Comparison of ENCODE assay signal across 8 mouse cellular contexts in genomic region chr5:92506733-92507132, GRCm38 (mm10). TPM values are rescaled to one million over a fixed set of nuclear protein-coding genes. Genes with fewer than 3 reads are reported as not detected.
DNase-seq lines count a peak whose midpoint lies in the region; ATAC-seq and TF ChIP-seq lines count a peak whose summit lies in the region.

Gene Scarb2, minus strand, starts transcription at chr5:92506833.

- no peak for DNase-seq in lung, embryonic 14.5 days
- no peak for DNase-seq in lung, postnatal 25 days (ENCODE audit: low spot score)
- no peak for DNase-seq in heart, postnatal 0 days (ENCODE audit: low spot score)
- no peak for DNase-seq in limb, embryonic 11.5 days (ENCODE audit: low spot score)
- no peak for DNase-seq in ovary, postnatal 10 days (ENCODE audit: low spot score)
- no peak for DNase-seq in spleen, adult 12 weeks (ENCODE audit: low spot score)

- H3K36me3 ChIP-seq in lung, embryonic 14.5 days (ENCODE audit: insufficient read depth): no peaks in the 10 kb centered on the region
- no peaks in the 10 kb centered on the region for H3K36me3 ChIP-seq in embryonic facial prominence, embryonic 12.5 days
- no peaks in the 10 kb centered on the region for H3K36me3 ChIP-seq in heart, postnatal 0 days (replicated peaks; ENCODE audit: control insufficient read depth, insufficient read depth, low read length)
- H3K36me3 ChIP-seq in limb, embryonic 11.5 days (ENCODE audit: control insufficient read depth, insufficient read depth, low read length): no peaks in the 10 kb centered on the region

- H3K4me3 ChIP-seq in lung, embryonic 14.5 days (ENCODE audit: low read depth, low read length): peak within 1 kb of the TSS; percentile 88
- peak within 1 kb of the TSS; percentile 67 for H3K4me3 ChIP-seq in embryonic facial prominence, embryonic 12.5 days
- H3K4me3 ChIP-seq in heart, postnatal 0 days (ENCODE audit: low read depth, low read length): peak within 1 kb of the TSS; percentile 95
- peak within 1 kb of the TSS; percentile 69 for H3K4me3 ChIP-seq in limb, embryonic 11.5 days (ENCODE audit: low read depth, low read length)

- TF ChIP-seq CTCF in lung, embryonic 14.5 days (IDR thresholded peaks at IDR 0.05; ENCODE audit: low read depth): no peak
- TF ChIP-seq CTCF in heart, postnatal 0 days (IDR thresholded peaks at IDR 0.05; ENCODE audit: low read depth): no peak

- peak within 1 kb of the TSS; percentile 23 for H3K9ac ChIP-seq in lung, embryonic 14.5 days
- peak within 1 kb of the TSS; percentile 50 for H3K9ac ChIP-seq in embryonic facial prominence, embryonic 12.5 days
- H3K9ac ChIP-seq in heart, postnatal 0 days (replicated peaks; ENCODE audit: low read depth, low read length): peak within 1 kb of the TSS; percentile 98; the same call in 1 of the 2 replicates
- peak within 1 kb of the TSS; percentile 56 for H3K9ac ChIP-seq in limb, embryonic 11.5 days (ENCODE audit: low read length)

- ATAC-seq in lung, embryonic 14.5 days (ENCODE audit: insufficient read depth): no peak
- no peak for ATAC-seq in embryonic facial prominence, embryonic 12.5 days (ENCODE audit: insufficient number of reproducible peaks, insufficient read depth, low FRiP score, low TSS enrichment)
- no peak for ATAC-seq in heart, postnatal 0 days (ENCODE audit: insufficient read depth, low read depth)
- no peak for ATAC-seq in limb, embryonic 11.5 days (ENCODE audit: insufficient number of reproducible peaks, low FRiP score, low TSS enrichment, low read depth)
- ATAC-seq in neutrophil, adult 5-6 weeks (ENCODE audit: extremely low read depth, insufficient number of reproducible peaks, low FRiP score, poor library complexity, severe bottlenecking): no peak

- H3K4me1 ChIP-seq in lung, embryonic 14.5 days (ENCODE audit: insufficient read depth): peaks cover 6% of the 10 kb centered on the region
- H3K4me1 ChIP-seq in embryonic facial prominence, embryonic 12.5 days: peaks cover 12% of the 10 kb centered on the region
- H3K4me1 ChIP-seq in heart, postnatal 0 days (ENCODE audit: control insufficient read depth, insufficient read depth): peaks cover 20% of the 10 kb centered on the region
- H3K4me1 ChIP-seq in limb, embryonic 11.5 days (ENCODE audit: control insufficient read depth, insufficient read depth, low read length): 0 out of 2 replicates have a peak, but pooled peaks cover 7% of the 10 kb centered on the region

- no peaks in the 10 kb centered on the region for H3K9me3 ChIP-seq in lung, embryonic 14.5 days (ENCODE audit: low read depth, low read length)
- no peaks in the 10 kb centered on the region for H3K9me3 ChIP-seq in embryonic facial prominence, embryonic 12.5 days
- H3K9me3 ChIP-seq in heart, postnatal 0 days (replicated peaks; ENCODE audit: control insufficient read depth, low read length): no peaks in the 10 kb centered on the region
- H3K9me3 ChIP-seq in limb, embryonic 11.5 days (ENCODE audit: control insufficient read depth, low read length): no peaks in the 10 kb centered on the region

- H3K4me2 ChIP-seq in lung, embryonic 14.5 days: peak within 1 kb of the TSS; percentile 78
- H3K4me2 ChIP-seq in embryonic facial prominence, embryonic 12.5 days (replicated peaks): peak within 1 kb of the TSS; percentile 85
- H3K4me2 ChIP-seq in heart, postnatal 0 days (ENCODE audit: low read depth, low read length): peak within 1 kb of the TSS; percentile 80
- peak within 1 kb of the TSS; percentile 77 for H3K4me2 ChIP-seq in limb, embryonic 11.5 days (ENCODE audit: low read depth, severe bottlenecking)

- no peak for TF ChIP-seq EP300 in heart, postnatal 0 days (IDR thresholded peaks at IDR 0.05; ENCODE audit: low read depth)

- H3K27ac ChIP-seq in lung, embryonic 14.5 days (ENCODE audit: low read depth): peak within 1 kb of the TSS; percentile 98
- H3K27ac ChIP-seq in embryonic facial prominence, embryonic 12.5 days: peak within 1 kb of the TSS; percentile 92
- peak within 1 kb of the TSS; percentile 100 for H3K27ac ChIP-seq in heart, postnatal 0 days (ENCODE audit: low read depth)
- H3K27ac ChIP-seq in limb, embryonic 11.5 days (replicated peaks; ENCODE audit: low read depth, low read length): no peak within 1 kb of the TSS

- no peaks in the 10 kb centered on the region for H3K27me3 ChIP-seq in lung, embryonic 14.5 days (ENCODE audit: insufficient read depth, low read length)
- no peaks in the 10 kb centered on the region for H3K27me3 ChIP-seq in embryonic facial prominence, embryonic 12.5 days
- H3K27me3 ChIP-seq in heart, postnatal 0 days (ENCODE audit: control insufficient read depth, insufficient read depth, low read length): no peaks in the 10 kb centered on the region
- no peaks in the 10 kb centered on the region for H3K27me3 ChIP-seq in limb, embryonic 11.5 days (ENCODE audit: control insufficient read depth, insufficient read depth, low read length)

RNA-seq across cellular contexts. Expression of gene Scarb2, which starts in this region (rescaled TPM):
- 9.5 and 10.7 TPM in 2 replicates for polyA plus RNA-seq in lung, embryonic 14.5 days (2014; fragmentation: Nextera tagmentation; extraction: Ambion mirVana)
- 8.2 and 9.3 TPM in 2 replicates for polyA plus RNA-seq in embryonic facial prominence, embryonic 12.5 days (2016; fragmentation: Nextera tagmentation; extraction: Ambion mirVana)
- 121 and 148 TPM in 2 replicates for total RNA-seq in heart, postnatal 0 days (2014; rRNA removed; ENCODE audit: low replicate concordance)
- polyA plus RNA-seq in heart, postnatal 0 days (2015; fragmentation: Nextera tagmentation; extraction: Ambion mirVana): 26.0 and 28.9 TPM in 2 replicates
- polyA plus RNA-seq in limb, embryonic 11.5 days (2014; fragmentation: Nextera tagmentation; extraction: Ambion mirVana): 6.3 and 7.0 TPM in 2 replicates
- 63.6 and 64.9 TPM in 2 replicates for total RNA-seq in neutrophil, adult 5-6 weeks (2017)

Comparison
In these comparisons a context has a peak if more than half of its experiments do, and no peak if none do; other contexts are left out.
1. H3K9ac ChIP-seq: peak in every context shown above with its lines; median percentile 98 in heart, postnatal 0 days; 56 in limb, embryonic 11.5 days; 50 in embryonic facial prominence, embryonic 12.5 days; 23 in lung, embryonic 14.5 days.